Mouse (Mus musculus) heart, adult 2 months (tissue): ENCODE measurements at regions not wholly inside any gene's neighbourhood (a gene's known extent, or its start where the extent isn't known, plus 50 kb on each side); places are given as distances from the start of the nearest gene placed in this dataset.
A peak's percentile ranks its signal among the peaks of the same experiment; 100 is the strongest.

Source experiments
- DNase-seq, 2 experiments: peaks; one replicate each; pipeline ENCODE4 v3.0.0; 2021
- H3K27ac ChIP-seq: fragments of 200-600 bp; 2 replicates; pipeline ENCODE4 v1.8.1; 2022
- H3K27me3 ChIP-seq: fragments of 200-500 bp; 2 replicates; pipeline ENCODE4 v1.6.1; 2012; ENCODE audit warnings: mild to moderate bottlenecking, low read length, inconsistent platforms, mixed read lengths; ENCODE audit not compliant: control insufficient read depth, insufficient read depth
- H3K36me3 ChIP-seq: fragments of 200-500 bp; 2 replicates; pipeline ENCODE4 v1.6.1; 2012; ENCODE audit warnings: low read length, inconsistent platforms; ENCODE audit not compliant: control insufficient read depth, insufficient read depth
- H3K4me1 ChIP-seq: fragments of 200-500 bp; 2 replicates; pipeline ENCODE4 v1.6.1; 2011; ENCODE audit warnings: low read length; ENCODE audit not compliant: control insufficient read depth, insufficient read depth
- H3K4me3 ChIP-seq: fragments of 200-600 bp; 2 replicates; pipeline ENCODE4 v1.8.1; 2022
- H3K79me2 ChIP-seq: fragments of 200-500 bp; replicated peaks from 2 replicates; pipeline ENCODE4 v1.6.1; 2012; ENCODE audit warnings: mild to moderate bottlenecking, inconsistent platforms, low read length, moderate library complexity, mixed read lengths; ENCODE audit not compliant: control insufficient read depth, insufficient read depth
- H3K9ac ChIP-seq: fragments of 200-500 bp; 2 replicates; pipeline ENCODE4 v1.6.1; 2012; ENCODE audit warnings: low read depth, mild to moderate bottlenecking, control low read depth, inconsistent platforms, low read length, mixed read lengths
- CTCF ChIP-seq: fragments of 200-600 bp; IDR thresholded peaks from 2 replicates; pipeline ENCODE4 v1.8.1; 2022; ENCODE audit warnings: antibody characterized with exemption, mild to moderate bottlenecking, moderate library complexity
- EP300 ChIP-seq: fragments of 200-500 bp; IDR thresholded peaks from 2 replicates; pipeline ENCODE4 v1.6.1; 2011; ENCODE audit warnings: low read depth, low read length, control low read depth; ENCODE audit not compliant: insufficient read depth
- POLR2A ChIP-seq: fragments of 200-500 bp; IDR thresholded peaks from 2 replicates; pipeline ENCODE4 v1.6.1; 2011; ENCODE audit warnings: mild to moderate bottlenecking, low read depth, low read length, control low read depth; ENCODE audit not compliant: insufficient read depth
- WGBS: fragments of 180-500 bp; shearing (Covaris S2); methylation state at CpG from one replicate; pipeline ENCODE4 v1.1.7; 2018; 5-methylcytosine and 5-hydroxymethylcytosine counted together
- intact Hi-C: fragments of 180-260 bp; cut with DNase I; formaldehyde crosslinking; loops from one replicate; pipeline ENCODE4 v1.15.1; 2025

GRCm38 (mm10) chrX:82741478-82741877 lies 207.2 kb upstream of the Dmd start:
- H3K4me1 ChIP-seq = no peaks in the 10 kb centered on the region
- intact Hi-C loops = no loop called here
- no peak overlapping the region for H3K27ac ChIP-seq
- H3K36me3 ChIP-seq = no peaks in the 10 kb centered on the region
- H3K4me3 ChIP-seq = no peak overlapping the region
- no peaks in the 10 kb centered on the region for H3K27me3 ChIP-seq
- H3K79me2 ChIP-seq = no peaks in the 10 kb centered on the region
- TF ChIP-seq POLR2A (no peak), EP300 (no peak), CTCF (no peak)
- no peak for DNase-seq
- no peak overlapping the region for H3K9ac ChIP-seq

DNA sequence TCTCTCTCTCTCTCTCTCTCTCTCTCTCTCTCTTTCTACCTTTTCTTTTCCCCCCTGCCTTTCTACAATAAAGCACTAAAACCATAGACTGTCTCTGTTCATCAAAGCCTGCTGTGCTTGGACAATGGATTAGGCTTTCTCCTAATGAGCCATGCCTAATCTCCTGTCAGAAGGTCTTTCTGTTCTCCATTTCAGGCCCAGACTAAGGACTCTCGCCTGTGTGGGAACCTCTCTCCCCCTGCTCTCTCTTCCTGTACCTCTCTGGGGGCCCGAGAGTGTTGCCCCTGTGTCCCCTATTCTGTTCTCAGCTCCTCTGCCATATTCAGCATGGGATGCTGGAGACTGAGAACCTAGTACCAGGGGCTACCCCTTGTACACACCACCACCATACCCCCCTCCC lies 184.5 kb upstream of the Dmd start:
- H3K4me1 ChIP-seq = no peaks in the 10 kb centered on the region
- TF ChIP-seq CTCF = no peak
- no peak for TF ChIP-seq POLR2A
- TF ChIP-seq EP300 = no peak

DNA sequence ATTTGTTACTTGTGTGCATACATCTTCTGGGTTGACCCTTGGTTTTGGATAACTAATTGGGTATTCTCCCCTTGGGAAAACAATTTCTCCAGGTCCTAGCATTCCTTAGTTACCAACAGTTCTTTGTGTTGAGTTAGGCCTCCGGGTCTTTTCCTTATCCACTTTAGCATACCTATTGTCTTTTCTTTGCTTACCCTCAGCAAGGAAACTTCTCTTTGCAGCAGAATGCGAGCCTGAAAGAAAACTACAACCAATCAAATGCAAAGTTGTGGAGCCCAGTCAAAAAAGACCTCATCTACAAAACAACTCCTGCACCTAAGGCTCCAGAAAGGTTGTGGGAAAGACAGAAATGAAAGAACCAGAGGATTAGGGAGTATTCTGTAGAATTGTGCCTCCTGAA lies 139.5 kb upstream of the Dmd start:
- intact Hi-C loops = no loop called here
- H3K36me3 ChIP-seq = no peaks in the 10 kb centered on the region
- H3K79me2 ChIP-seq = no peaks in the 10 kb centered on the region
- H3K9ac ChIP-seq = no peak overlapping the region
- 41% methylated on average over 2 of the region's 2 CpGs for WGBS
- no peak overlapping the region for H3K4me3 ChIP-seq
- TF ChIP-seq EP300 (no peak), POLR2A (no peak), CTCF (no peak)
- no peaks in the 10 kb centered on the region for H3K27me3 ChIP-seq
- DNase-seq = no peak
- H3K4me1 ChIP-seq = no peaks in the 10 kb centered on the region
- no peak overlapping the region for H3K27ac ChIP-seq

More for the DNA sequence above, 184.5 kb upstream of the Dmd start:
- H3K9ac ChIP-seq = no peak overlapping the region
- H3K79me2 ChIP-seq = no peaks in the 10 kb centered on the region
- 47% methylated on average over 2 of the region's 2 CpGs for WGBS
- no peak overlapping the region for H3K4me3 ChIP-seq
- intact Hi-C loops = no loop called here
- no peak overlapping the region for H3K27ac ChIP-seq
- H3K36me3 ChIP-seq = no peaks in the 10 kb centered on the region
- no peak for DNase-seq
- H3K27me3 ChIP-seq = no peaks in the 10 kb centered on the region

- no peak for DNase-seq
- Histone ChIP-seq H3K36me3 (no peaks in the 10 kb centered on the region), H3K4me3 (no peak overlapping the region), H3K9ac (no peak overlapping the region), H3K79me2 (no peaks in the 10 kb centered on the region), H3K4me1 (no peaks in the 10 kb centered on the region), H3K27ac (no peak overlapping the region), H3K27me3 (no peaks in the 10 kb centered on the region)
- intact Hi-C loops = no loop called here
- WGBS = 22% methylated on average over 11 of the region's 11 CpGs
- no peak for TF ChIP-seq EP300
- TF ChIP-seq POLR2A = no peak
- no peak for TF ChIP-seq CTCF
These were observed 134.1 kb upstream of the Dmd start for GRCm38 (mm10) chrX:82814618-82815017.

- no peak for DNase-seq
- intact Hi-C loops = no loop called here
- TF ChIP-seq EP300 = no peak
- no peak for TF ChIP-seq POLR2A
- peak; percentile 57 for TF ChIP-seq CTCF
- WGBS = 45% methylated on average over 4 of the region's 4 CpGs
- no peak overlapping the region for H3K4me3 ChIP-seq
- no peak overlapping the region for H3K27ac ChIP-seq
- H3K27me3 ChIP-seq = no peaks in the 10 kb centered on the region
- no peak overlapping the region for H3K9ac ChIP-seq
- H3K4me1 ChIP-seq = no peaks in the 10 kb centered on the region
- H3K36me3 ChIP-seq = no peaks in the 10 kb centered on the region
- H3K79me2 ChIP-seq = no peaks in the 10 kb centered on the region
These were observed 131.6 kb upstream of the Dmd start for GRCm38 (mm10) chrX:82817045-82817444.

DNA sequence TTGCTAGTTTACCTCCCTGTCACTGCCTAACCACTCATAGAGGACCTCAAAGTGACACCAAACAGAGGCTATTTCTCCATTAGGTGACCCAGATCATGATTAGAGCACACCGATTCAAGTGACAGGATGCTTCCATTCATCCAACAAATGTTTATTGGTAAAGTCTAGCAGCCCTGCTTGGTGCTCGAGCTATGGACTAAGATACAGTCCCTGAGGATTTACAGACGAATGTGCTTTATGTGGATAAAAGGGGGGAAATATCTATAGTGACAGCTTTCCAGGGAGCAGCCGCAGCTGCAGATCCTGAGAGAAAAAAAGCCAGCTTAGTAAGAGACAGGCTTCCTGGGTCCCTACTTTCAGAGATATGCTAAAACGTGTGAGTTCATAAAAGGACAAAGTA lies 125.1 kb upstream of the Dmd start:
- Histone ChIP-seq H3K27me3 (no peaks in the 10 kb centered on the region), H3K4me3 (no peak overlapping the region), H3K9ac (no peak overlapping the region), H3K4me1 (no peaks in the 10 kb centered on the region), H3K36me3 (no peaks in the 10 kb centered on the region), H3K27ac (no peak overlapping the region), H3K79me2 (no peaks in the 10 kb centered on the region)
- DNase-seq = no peak
- TF ChIP-seq EP300 (no peak), CTCF (no peak), POLR2A (no peak)
- intact Hi-C loops = no loop called here
- WGBS = 37% methylated on average over 5 of the region's 5 CpGs

DNA sequence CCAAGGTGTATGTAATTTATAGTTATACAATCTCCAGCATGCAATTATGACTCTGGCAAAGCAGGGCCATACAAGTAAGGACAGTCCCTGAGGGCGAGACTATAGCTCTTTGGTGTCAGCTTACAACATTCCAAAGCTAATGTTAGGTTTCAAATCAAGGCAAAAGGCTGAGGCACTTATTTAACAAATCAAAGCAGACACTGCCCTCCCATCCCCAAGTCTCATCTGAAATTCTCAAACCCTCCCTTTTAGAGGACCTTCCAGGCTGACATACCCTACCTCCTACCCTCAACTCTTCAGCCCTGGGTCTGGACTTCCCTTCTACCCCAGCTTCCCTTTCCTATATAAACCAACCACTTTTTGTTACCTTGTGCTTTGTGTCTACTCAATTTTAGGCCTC lies 82.6 kb upstream of the Dmd start:
- H3K9ac ChIP-seq = no peak overlapping the region
- intact Hi-C loops = no loop called here
- no peaks in the 10 kb centered on the region for H3K4me1 ChIP-seq
- H3K79me2 ChIP-seq = no peaks in the 10 kb centered on the region
- no peaks in the 10 kb centered on the region for H3K36me3 ChIP-seq
- H3K27ac ChIP-seq = no peak overlapping the region
- no peaks in the 10 kb centered on the region for H3K27me3 ChIP-seq
- TF ChIP-seq POLR2A = no peak
- TF ChIP-seq CTCF = no peak
- TF ChIP-seq EP300 = no peak
- 56% methylated on average over 1 of the region's 1 CpGs for WGBS
- no peak for DNase-seq
- H3K4me3 ChIP-seq = no peak overlapping the region
